Mouse (Mus musculus): ENCODE measurements at regions not wholly inside any gene's neighbourhood (a gene's known extent, or its start where the extent isn't known, plus 50 kb on each side); places are given as distances from the start of the nearest gene placed in this dataset.

DNA sequence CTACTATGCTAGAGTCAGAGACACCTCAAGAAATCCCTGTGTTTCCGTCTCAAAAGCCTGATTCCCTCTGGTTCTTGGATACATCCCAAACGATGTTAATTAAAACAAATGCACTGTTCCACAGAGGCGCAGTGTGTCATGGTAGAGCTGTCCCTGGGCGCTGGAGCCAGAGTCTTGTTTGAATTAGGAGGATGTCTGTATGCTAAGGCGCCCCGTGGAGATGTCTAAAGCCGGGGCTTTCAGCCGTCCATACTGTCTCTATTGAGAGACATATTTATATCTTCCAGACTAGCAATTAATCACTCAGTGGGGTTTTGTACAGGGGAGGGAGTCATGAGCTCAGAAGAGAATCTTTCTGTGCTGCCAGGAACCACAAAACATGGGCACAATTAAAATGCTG is 83.2 kb upstream of the Psmd7 start:
- Histone ChIP-seq H3K4me1 (ENCODE audit: control insufficient read depth, insufficient read depth, low read length) (0 out of 2 replicates have a peak, but pooled peaks cover 2% of the 10 kb centered on the region), H3K27ac (ENCODE audit: insufficient read depth, low read length) (peak overlapping the region; percentile 70), H3K4me3 (ENCODE audit: insufficient read depth, low read length) (no peak overlapping the region)
- no peak for TF ChIP-seq CTCF (IDR thresholded peaks at IDR 0.05; ENCODE audit: borderline replicate concordance, insufficient read depth, low read length)
- TF ChIP-seq POLR2A (IDR thresholded peaks at IDR 0.05; ENCODE audit: low read depth, low read length): no peak

DNA sequence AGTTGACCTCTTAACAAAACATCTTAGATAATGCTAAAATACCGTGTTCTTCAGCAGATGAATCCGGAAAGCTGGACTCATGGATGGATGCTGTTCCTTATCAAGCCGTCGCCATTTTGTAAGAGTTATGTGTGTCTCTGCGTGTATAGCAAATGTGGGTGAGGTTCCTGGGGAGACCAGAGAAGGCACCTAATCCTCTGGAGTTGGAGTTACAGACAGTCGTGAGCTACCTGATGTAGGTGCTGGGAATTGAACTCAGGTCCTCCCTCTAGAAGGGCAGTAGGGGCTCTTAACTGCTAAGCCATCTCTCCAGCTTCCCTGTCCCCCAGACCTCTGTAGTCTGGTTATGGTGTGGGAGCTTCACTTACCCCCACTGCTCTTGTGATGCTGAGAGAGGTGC is 84.4 kb upstream of the Psmd7 start:
- 0 out of 2 replicates have a peak, but pooled peaks cover 2% of the 10 kb centered on the region for H3K4me1 ChIP-seq (ENCODE audit: control insufficient read depth, insufficient read depth, low read length)
- H3K4me3 ChIP-seq (ENCODE audit: insufficient read depth, low read length): no peak overlapping the region
- H3K27ac ChIP-seq (ENCODE audit: insufficient read depth, low read length): peak overlapping the region; percentile 46
- TF ChIP-seq CTCF (IDR thresholded peaks at IDR 0.05; ENCODE audit: borderline replicate concordance, insufficient read depth, low read length) (no peak), POLR2A (IDR thresholded peaks at IDR 0.05; ENCODE audit: low read depth, low read length) (no peak)

DNA sequence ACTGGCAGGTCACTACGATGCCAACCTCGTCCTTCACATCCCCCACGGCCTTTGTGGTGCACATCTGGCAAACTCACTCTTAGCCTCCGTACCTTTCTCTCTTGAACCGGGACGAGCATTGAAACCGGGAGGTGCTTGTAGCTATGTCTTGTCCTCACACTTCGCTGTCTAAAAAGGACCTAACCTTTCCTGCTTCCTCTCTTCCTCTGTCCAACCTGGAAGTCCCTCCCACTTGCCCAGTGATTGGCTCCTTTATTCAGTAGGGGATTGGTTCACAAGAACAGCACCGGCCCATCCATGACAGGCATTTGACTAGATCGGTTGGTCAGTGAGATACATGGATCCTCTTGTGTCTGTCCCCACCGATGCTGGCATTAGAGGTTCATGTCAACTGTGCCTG is 93.8 kb upstream of the Psmd7 start:
- Histone ChIP-seq H3K4me3 (ENCODE audit: insufficient read depth, low read length) (no peak overlapping the region), H3K27ac (ENCODE audit: insufficient read depth, low read length) (no peak overlapping the region), H3K4me1 (ENCODE audit: control insufficient read depth, insufficient read depth, low read length) (no peaks in the 10 kb centered on the region)
- no peak for TF ChIP-seq POLR2A (IDR thresholded peaks at IDR 0.05; ENCODE audit: low read depth, low read length)
- TF ChIP-seq CTCF (IDR thresholded peaks at IDR 0.05; ENCODE audit: borderline replicate concordance, insufficient read depth, low read length): no peak

- Histone ChIP-seq H3K27ac (ENCODE audit: insufficient read depth, low read length) (peak overlapping the region; percentile 15; the same call in 1 of the 2 replicates), H3K4me3 (ENCODE audit: insufficient read depth, low read length) (peak overlapping the region; percentile 29; the same call in 1 of the 2 replicates), H3K4me1 (ENCODE audit: control insufficient read depth, insufficient read depth, low read length) (no peaks in the 10 kb centered on the region)
- TF ChIP-seq CTCF (IDR thresholded peaks at IDR 0.05; ENCODE audit: borderline replicate concordance, insufficient read depth, low read length): no peak
- no peak for TF ChIP-seq POLR2A (IDR thresholded peaks at IDR 0.05; ENCODE audit: low read depth, low read length)
These were observed 96.7 kb upstream of the Psmd7 start for GRCm38 (mm10) chr8:107684721-107685691.

DNA sequence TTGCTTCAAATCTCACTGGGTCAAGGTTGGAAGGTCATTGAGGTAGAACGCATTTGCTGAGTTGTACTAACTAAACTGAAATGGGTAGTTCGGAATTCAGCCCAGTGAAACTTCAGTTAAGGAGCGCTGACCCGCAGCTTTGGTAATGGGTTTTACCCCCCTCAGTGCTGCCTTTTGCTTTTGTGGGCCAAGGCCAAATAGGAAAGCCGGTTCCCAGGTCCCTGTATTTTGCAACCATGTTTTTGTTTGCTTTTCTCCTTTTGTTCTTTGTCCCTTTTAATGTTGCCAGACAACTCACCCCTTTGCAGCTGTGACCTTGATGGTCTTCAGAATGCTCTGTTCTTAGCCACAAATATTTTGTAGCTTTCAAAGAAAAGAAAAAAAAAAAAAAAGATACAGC is 98.7 kb upstream of the Psmd7 start:
- H3K4me1 ChIP-seq (ENCODE audit: control insufficient read depth, insufficient read depth, low read length): no peaks in the 10 kb centered on the region
- TF ChIP-seq POLR2A (IDR thresholded peaks at IDR 0.05; ENCODE audit: low read depth, low read length) (no peak), CTCF (IDR thresholded peaks at IDR 0.05; ENCODE audit: borderline replicate concordance, insufficient read depth, low read length) (no peak)
- H3K27ac ChIP-seq (ENCODE audit: insufficient read depth, low read length): no peak overlapping the region

DNA sequence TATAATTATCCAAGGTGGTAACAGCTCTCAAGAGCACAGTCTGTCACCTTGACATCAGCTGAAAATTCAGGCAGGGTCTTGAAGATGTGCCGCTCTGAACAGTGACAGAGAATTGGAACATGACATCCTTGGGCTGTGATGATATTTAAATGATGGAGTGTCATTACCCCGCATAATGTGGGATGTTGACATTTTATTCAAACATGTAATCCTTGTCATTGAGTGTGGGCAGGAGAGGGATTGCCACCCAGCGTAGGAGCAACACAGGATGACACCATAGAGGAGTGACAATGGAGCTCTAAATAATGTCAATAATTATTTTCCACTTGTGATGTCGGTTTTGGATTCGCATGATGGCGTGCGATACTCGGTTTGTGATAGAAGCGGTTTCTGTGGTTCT is 99.3 kb upstream of the Psmd7 start:
- H3K4me1 ChIP-seq (ENCODE audit: control insufficient read depth, insufficient read depth, low read length): no peaks in the 10 kb centered on the region
- no peak overlapping the region for H3K27ac ChIP-seq (ENCODE audit: insufficient read depth, low read length)
- no peak overlapping the region for H3K4me3 ChIP-seq (ENCODE audit: insufficient read depth, low read length)
- TF ChIP-seq POLR2A (IDR thresholded peaks at IDR 0.05; ENCODE audit: low read depth, low read length) (no peak), CTCF (IDR thresholded peaks at IDR 0.05; ENCODE audit: borderline replicate concordance, insufficient read depth, low read length) (no peak)

More for the DNA sequence above, 98.7 kb upstream of the Psmd7 start:
- no peak overlapping the region for H3K4me3 ChIP-seq (ENCODE audit: insufficient read depth, low read length)

GRCm38 (mm10) chr8:107689020-107689419 is 100.8 kb upstream of the Psmd7 start:
- H3K4me3 ChIP-seq (ENCODE audit: insufficient read depth, low read length): no peak overlapping the region
- TF ChIP-seq POLR2A (IDR thresholded peaks at IDR 0.05; ENCODE audit: low read depth, low read length): no peak
- TF ChIP-seq CTCF (IDR thresholded peaks at IDR 0.05; ENCODE audit: borderline replicate concordance, insufficient read depth, low read length): no peak
- H3K27ac ChIP-seq (ENCODE audit: insufficient read depth, low read length): no peak overlapping the region
- H3K4me1 ChIP-seq (ENCODE audit: control insufficient read depth, insufficient read depth, low read length): no peaks in the 10 kb centered on the region

- Histone ChIP-seq H3K4me1 (ENCODE audit: control insufficient read depth, insufficient read depth, low read length) (no peaks in the 10 kb centered on the region), H3K27ac (ENCODE audit: insufficient read depth, low read length) (no peak overlapping the region), H3K4me3 (ENCODE audit: insufficient read depth, low read length) (no peak overlapping the region)
- TF ChIP-seq POLR2A (IDR thresholded peaks at IDR 0.05; ENCODE audit: low read depth, low read length): no peak
- TF ChIP-seq CTCF (IDR thresholded peaks at IDR 0.05; ENCODE audit: borderline replicate concordance, insufficient read depth, low read length): no peak
These were observed 103.0 kb upstream of the Psmd7 start for GRCm38 (mm10) chr8:107691251-107691650.

DNA sequence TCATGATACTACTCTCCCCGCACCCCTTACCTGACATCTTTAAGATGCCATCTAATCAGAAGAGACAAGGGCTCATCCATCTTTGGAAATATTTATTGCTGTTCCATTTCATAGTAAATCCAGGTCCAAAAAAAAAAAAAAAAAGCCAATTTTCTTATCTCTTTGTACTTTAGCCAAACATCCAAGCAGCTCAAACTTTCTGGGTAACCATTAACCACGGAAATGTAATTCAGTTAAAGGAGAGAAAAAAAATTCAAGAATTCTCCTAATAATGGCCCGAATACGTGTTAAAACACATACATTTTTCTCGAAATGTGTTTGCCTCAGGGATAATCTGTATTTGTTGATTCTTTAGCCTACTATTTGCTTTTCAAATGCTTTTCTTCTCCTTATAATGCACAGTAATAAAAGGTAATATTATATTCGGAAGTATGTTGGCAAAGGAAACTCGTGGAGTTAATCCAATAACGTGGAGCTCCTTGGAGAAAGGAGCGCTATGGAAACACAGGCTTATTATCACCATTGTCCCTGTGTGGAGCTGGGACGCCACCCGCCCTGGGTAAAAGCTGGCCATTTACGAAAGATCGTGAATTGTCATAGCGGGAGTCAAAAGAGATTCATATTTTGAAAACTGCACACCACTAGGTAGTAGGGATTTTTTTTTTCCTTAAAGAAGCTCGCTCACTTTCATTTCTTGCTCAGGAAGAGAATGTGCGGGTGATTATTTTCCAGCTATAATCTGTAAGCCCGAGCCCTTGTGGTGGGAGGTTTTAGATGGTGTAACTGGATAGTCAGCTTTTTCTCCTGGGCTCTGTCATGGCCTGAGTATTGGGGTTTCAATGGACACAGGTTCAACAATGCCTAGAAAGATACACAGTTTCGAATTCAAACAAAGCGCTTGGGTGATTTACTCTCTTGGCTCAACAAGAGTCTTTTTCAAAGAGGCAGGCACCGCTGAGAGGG is 108.4 kb upstream of the Psmd7 start:
- no peak overlapping the region for H3K27ac ChIP-seq (ENCODE audit: insufficient read depth, low read length)
- no peak overlapping the region for H3K4me3 ChIP-seq (ENCODE audit: insufficient read depth, low read length)
- TF ChIP-seq CTCF (IDR thresholded peaks at IDR 0.05; ENCODE audit: borderline replicate concordance, insufficient read depth, low read length): no peak
- no peak for TF ChIP-seq POLR2A (IDR thresholded peaks at IDR 0.05; ENCODE audit: low read depth, low read length)
- no peaks in the 10 kb centered on the region for H3K4me1 ChIP-seq (ENCODE audit: control insufficient read depth, insufficient read depth, low read length)

Measured in embryonic fibroblast, embryonic 13.5 days (primary cell).